ENCODE assay signal across 11 mouse cellular contexts in the genomic region with DNA sequence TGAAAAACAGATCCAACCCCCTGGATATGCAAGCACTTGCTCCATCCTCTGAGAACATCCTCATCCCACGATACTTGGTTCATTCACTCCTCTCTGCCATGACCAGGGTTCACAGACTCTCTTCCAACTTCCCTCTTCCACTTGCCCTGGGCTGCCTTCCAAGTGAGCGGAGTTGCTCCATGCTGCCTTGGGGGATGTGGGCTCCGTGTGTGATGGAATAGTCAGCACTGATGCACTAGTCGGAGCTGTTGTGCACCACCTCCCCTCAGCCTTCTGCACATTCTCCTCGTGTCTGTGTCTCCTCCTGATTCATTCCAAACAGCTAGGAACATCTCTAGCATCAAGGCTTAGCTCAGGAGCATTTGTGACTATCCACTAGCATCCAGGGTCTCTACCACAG.
DNase-seq lines count a peak whose midpoint lies in the region; ATAC-seq lines count a peak whose summit lies in the region.
"Had no signal": no experiment of that assay in that cellular context is flagged by ENCODE, and none has a peak within 500 bp of the region (broad histone marks: within the 10 kb centered on the region; RNA-seq: fewer than 3 reads in every experiment).

No protein-coding gene starts in this region.

- H3K4me3 ChIP-seq in midbrain, embryonic 15.5 days: no peak overlapping the region
- H3K4me3 ChIP-seq: limb, embryonic 13.5 days; myocyte; stomach, embryonic 15.5 days had no signal

- H3K9ac ChIP-seq in midbrain, embryonic 15.5 days: no peak overlapping the region
- H3K9ac ChIP-seq: limb, embryonic 13.5 days; stomach, embryonic 15.5 days had no signal

- no peak for DNase-seq in frontal cortex, postnatal 25 days (ENCODE audit: low spot score in 2 of 2)
- DNase-seq in cerebellum, postnatal 36 days: peak; percentile 21 to 24
- peak; percentile 54 to 59 for DNase-seq in heart, postnatal 10 days
- peak; percentile 52 for DNase-seq in lung, postnatal 14 days
- no peak for DNase-seq in thymus, postnatal 4 days

- H3K36me3 ChIP-seq in midbrain, embryonic 15.5 days (replicated peaks): no peaks in the 10 kb centered on the region
- H3K36me3 ChIP-seq: limb, embryonic 13.5 days; stomach, embryonic 15.5 days had no signal

- 82% methylated on average over 5 of the region's 5 CpGs for WGBS in midbrain, embryonic 15.5 days

- intact Hi-C loops in heart, postnatal 10 days (cut with DNase I): no loop called here

- peak; percentile 72 for ATAC-seq in frontal cortex, adult (ENCODE audit: low TSS enrichment)
- no peak for ATAC-seq in megakaryocyte-erythroid progenitor cell, adult 5-6 weeks (replicated peaks; ENCODE audit: low FRiP score, low TSS enrichment, poor library complexity, severe bottlenecking)
- no peak for ATAC-seq in midbrain, embryonic 15.5 days (replicated peaks)

- H3K27ac ChIP-seq in midbrain, embryonic 15.5 days: no peak overlapping the region
- H3K27ac ChIP-seq: limb, embryonic 13.5 days; stomach, embryonic 15.5 days had no signal

- H3K27me3 ChIP-seq in midbrain, embryonic 15.5 days (replicated peaks): no peaks in the 10 kb centered on the region
- H3K27me3 ChIP-seq: limb, embryonic 13.5 days; stomach, embryonic 15.5 days had no signal

- H3K9me3 ChIP-seq in midbrain, embryonic 15.5 days: no peaks in the 10 kb centered on the region
- H3K9me3 ChIP-seq: limb, embryonic 13.5 days; stomach, embryonic 15.5 days had no signal

- no peaks in the 10 kb centered on the region for H3K4me1 ChIP-seq in midbrain, embryonic 15.5 days
- H3K4me1 ChIP-seq: limb, embryonic 13.5 days; stomach, embryonic 15.5 days had no signal

- H3K4me2 ChIP-seq in midbrain, embryonic 15.5 days: no peak overlapping the region
- H3K4me2 ChIP-seq: limb, embryonic 13.5 days; stomach, embryonic 15.5 days had no signal

Comparison
In these comparisons a context has a peak if more than half of its experiments do, and no peak if none do; other contexts are left out.
1. DNase-seq: peak in cerebellum, postnatal 36 days (2 of 2), heart, postnatal 10 days (2 of 2) and lung, postnatal 14 days (single experiment); none in frontal cortex, postnatal 25 days (0 of 2) and thymus, postnatal 4 days (single experiment).